Mouse (Mus musculus) 3T3-L1 (cell line): Measurements from ENCODE around the gene Vwc2.

ENCODE experiments used
- DNase-seq: peaks from one replicate; pipeline ENCODE4 v3.0.0-alpha.2; 2015; ENCODE audit warnings: low read depth, low spot score

Gene Vwc2

DNA sequence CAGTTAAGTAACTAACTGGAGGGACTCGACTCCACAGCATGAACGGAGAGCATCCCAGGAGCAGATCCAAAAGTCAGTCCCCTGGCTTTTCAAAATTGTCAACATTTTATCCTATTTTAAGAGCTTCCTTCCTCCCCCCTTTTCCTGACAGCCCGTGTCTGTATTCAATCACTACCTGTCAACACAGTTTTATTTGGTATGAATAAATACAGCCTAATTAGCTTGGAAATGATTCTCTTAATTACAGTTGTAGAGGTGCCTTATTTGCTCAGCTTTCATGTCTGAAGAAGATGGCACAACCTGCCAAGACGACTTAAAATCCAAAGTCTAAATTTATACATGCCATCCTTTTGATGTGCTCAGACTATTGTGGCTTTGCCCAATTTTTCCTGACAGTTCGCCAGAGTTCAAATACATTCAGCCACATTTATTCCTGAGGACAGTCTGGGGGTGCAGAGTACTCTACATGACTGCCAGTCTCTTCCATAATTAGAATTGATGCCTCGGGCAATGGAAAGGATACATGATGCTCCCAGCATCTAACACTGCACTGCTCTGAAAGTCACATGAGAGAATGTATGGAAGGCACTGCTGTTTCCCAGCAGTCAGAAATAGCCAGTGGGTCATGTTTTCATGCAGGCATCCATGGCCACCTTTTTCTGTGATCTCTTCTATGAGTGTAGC lies 128.8 kb downstream of the Vwc2 start:
- no peak for DNase-seq

- no peak for DNase-seq
Measured at GRCm38 (mm10) chr11:11257348-11257747, 143.3 kb downstream of the Vwc2 start.

GRCm38 (mm10) chr11:11280128-11280527 lies 166.1 kb downstream of the Vwc2 start:
- no peak for DNase-seq

- DNase-seq = no peak
Measured at GRCm38 (mm10) chr11:11283512-11283911, 169.5 kb downstream of the Vwc2 start.
